Mouse (Mus musculus) left cerebral cortex, postnatal 4 days (tissue): ENCODE measurements around the gene Tbx15. TPM values are rescaled to one million over a fixed set of nuclear protein-coding genes. Genes with fewer than 3 reads are reported as not detected.
"Not testable (repeated sequence)": the region's sequence is repeated elsewhere in the genome, so short reads cannot be mapped to it uniquely, and the experiment has no call there.

Source experiments
- DNase-seq: peaks from one replicate; pipeline ENCODE4 v3.0.0-alpha.2; 2022
- intact Hi-C: fragments of 180-260 bp; cut with DNase I; formaldehyde crosslinking; loops from one replicate; pipeline ENCODE4 v1.15.1; 2025
- total RNA-seq, 2 experiments: library from RNA; stranded (reverse); gene quantifications; 2 replicates each; pipeline ENCODE4 v1.2.3; 2021

The Tbx15 gene
- total RNA-seq, 2 experiments from 2014 or later = 1.8 to 2.0 TPM

- DNase-seq = no peak
- intact Hi-C loops = no loop called here
Measured at GRCm38 (mm10) chr3:99261371-99261791, 21.2 kb downstream of the Tbx15 start.

- intact Hi-C loops = no loop called here
- no peak for DNase-seq
Measured at GRCm38 (mm10) chr3:99261986-99262385, 21.8 kb downstream of the Tbx15 start.

- no peak for DNase-seq
- intact Hi-C loops = no loop called here
Measured at GRCm38 (mm10) chr3:99263471-99263903, 23.3 kb downstream of the Tbx15 start.

GRCm38 (mm10) chr3:99264695-99265094, 24.5 kb downstream of the Tbx15 start:
- DNase-seq = no peak
- intact Hi-C loops = no loop called here

- DNase-seq = no peak
- intact Hi-C loops = no loop called here
Measured at GRCm38 (mm10) chr3:99266752-99267303, 26.6 kb downstream of the Tbx15 start.

- no peak for DNase-seq
- intact Hi-C loops = no loop called here
Measured at GRCm38 (mm10) chr3:99277973-99278580, 37.9 kb downstream of the Tbx15 start.

GRCm38 (mm10) chr3:99279718-99280117, 39.5 kb downstream of the Tbx15 start:
- no peak for DNase-seq
- intact Hi-C loops = no loop called here

GRCm38 (mm10) chr3:99281453-99281852, 41.3 kb downstream of the Tbx15 start:
- intact Hi-C loops = no loop called here
- no peak for DNase-seq

- DNase-seq = no peak
- intact Hi-C loops = no loop called here
Measured at GRCm38 (mm10) chr3:99288302-99288701, 48.1 kb downstream of the Tbx15 start.

- intact Hi-C loops = no loop called here
- peak; percentile 66 for DNase-seq
Measured at GRCm38 (mm10) chr3:99290064-99290702, 50.0 kb downstream of the Tbx15 start.

GRCm38 (mm10) chr3:99290878-99291277, 50.7 kb downstream of the Tbx15 start:
- intact Hi-C loops = no loop called here
- no peak for DNase-seq

GRCm38 (mm10) chr3:99291386-99291785, 51.2 kb downstream of the Tbx15 start:
- no peak for DNase-seq
- intact Hi-C loops = no loop called here

- intact Hi-C loops = no loop called here
Measured at GRCm38 (mm10) chr3:99292531-99292931, 52.4 kb downstream of the Tbx15 start.

GRCm38 (mm10) chr3:99294209-99294608, 54.0 kb downstream of the Tbx15 start:
- intact Hi-C loops = not testable (repeated sequence)

More at GRCm38 (mm10) chr3:99292531-99292931, 52.4 kb downstream of the Tbx15 start:
- no peak for DNase-seq

GRCm38 (mm10) chr3:99295301-99295700, 55.1 kb downstream of the Tbx15 start:
- no peak for DNase-seq
- intact Hi-C loops = no loop called here

More at GRCm38 (mm10) chr3:99294209-99294608, 54.0 kb downstream of the Tbx15 start:
- peak; percentile 6 for DNase-seq

GRCm38 (mm10) chr3:99296186-99296585, 56.0 kb downstream of the Tbx15 start:
- intact Hi-C loops = no loop called here
- no peak for DNase-seq

- intact Hi-C loops = no loop called here
Measured at GRCm38 (mm10) chr3:99300846-99301245, 60.7 kb downstream of the Tbx15 start.

GRCm38 (mm10) chr3:99310877-99311276, 70.7 kb downstream of the Tbx15 start:
- no peak for DNase-seq
- intact Hi-C loops = no loop called here

More at GRCm38 (mm10) chr3:99300846-99301245, 60.7 kb downstream of the Tbx15 start:
- DNase-seq = no peak

GRCm38 (mm10) chr3:99311943-99312635, 71.9 kb downstream of the Tbx15 start:
- no peak for DNase-seq
- intact Hi-C loops = no loop called here

- intact Hi-C loops = no loop called here
- DNase-seq = no peak
Measured at GRCm38 (mm10) chr3:99322345-99322744, 82.2 kb downstream of the Tbx15 start.

GRCm38 (mm10) chr3:99329316-99329715, 89.1 kb downstream of the Tbx15 start:
- intact Hi-C loops = no loop called here
- DNase-seq = no peak
